Mouse (Mus musculus): ENCODE results near the gene Fam49a. TPM values are rescaled to one million over a fixed set of nuclear protein-coding genes. Genes with fewer than 3 reads are reported as not detected.
A peak's percentile ranks its signal among the peaks of the same experiment; 100 is the strongest.

Fam49a gene
- total RNA-seq, 4 experiments from 2014 or later: 1.2 to 3.4 (median 2.4) TPM

DNA sequence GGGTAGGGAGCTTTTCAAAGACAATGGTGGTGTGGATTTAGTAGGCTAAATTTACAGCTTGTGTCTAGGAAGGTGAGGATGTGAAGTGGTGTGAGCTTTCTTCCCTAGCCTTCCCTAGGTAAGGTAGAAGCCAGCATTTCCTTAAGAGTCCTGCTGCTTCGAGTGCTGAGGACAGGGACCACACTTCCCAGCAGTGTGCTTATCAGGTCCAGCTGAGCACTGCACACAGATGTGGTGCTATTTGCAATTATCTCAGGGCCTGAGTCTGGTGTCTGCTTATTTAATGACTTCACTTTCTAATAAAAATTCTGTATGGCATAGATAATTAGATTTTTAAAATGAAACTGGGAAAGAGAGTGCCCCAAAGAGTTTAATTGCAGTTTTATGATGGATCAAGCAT lies 4.6 kb downstream of the Fam49a start:
- DNase-seq (ENCODE audit: low spot score in 2 of 2): no peak

DNA sequence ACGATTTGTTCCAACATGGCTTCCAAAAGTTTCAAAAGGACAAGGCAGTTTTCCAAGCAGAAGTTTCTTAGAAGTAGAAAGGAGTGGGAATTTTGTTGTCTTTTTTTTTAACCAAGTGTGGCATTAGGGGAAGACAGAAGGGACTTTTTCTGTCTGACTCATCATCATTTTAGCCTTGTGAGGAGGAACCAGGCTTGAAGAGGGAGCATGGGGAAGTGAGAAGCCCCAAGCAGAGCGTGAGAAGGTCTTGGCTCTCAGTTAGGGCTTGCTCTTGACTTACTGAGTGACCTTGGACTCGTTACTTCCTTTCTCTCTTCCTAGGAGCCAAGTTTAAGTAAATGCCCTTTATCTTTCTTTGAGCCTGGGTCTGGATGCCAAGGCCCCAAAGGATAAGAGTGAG lies 8.6 kb downstream of the Fam49a start:
- DNase-seq (ENCODE audit: low spot score in 2 of 2): no peak

DNA sequence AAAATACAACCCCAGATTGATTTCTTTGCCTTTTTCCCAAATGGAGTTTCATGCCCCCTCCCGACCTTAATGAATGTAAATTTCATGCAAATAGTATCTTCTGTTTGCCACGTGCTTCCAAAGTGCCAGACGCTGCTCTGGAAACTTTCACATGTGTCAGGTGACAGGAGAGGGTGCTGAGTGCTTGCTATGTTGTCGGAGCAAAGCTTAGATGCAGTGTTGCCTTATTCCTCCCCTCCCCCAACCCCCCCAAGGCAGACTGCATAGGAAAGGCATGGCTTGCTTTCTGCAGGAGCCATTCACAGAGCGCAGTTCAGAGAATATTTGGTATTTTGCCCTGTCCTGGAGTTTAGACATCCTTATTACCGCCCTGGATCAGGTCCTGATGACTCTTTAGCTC lies 12.2 kb downstream of the Fam49a start:
- no peak for DNase-seq (ENCODE audit: low spot score in 2 of 2)

GRCm38 (mm10) chr12:12275124-12275779 lies 13.3 kb downstream of the Fam49a start:
- DNase-seq (ENCODE audit: low spot score in 2 of 2): no peak

DNA sequence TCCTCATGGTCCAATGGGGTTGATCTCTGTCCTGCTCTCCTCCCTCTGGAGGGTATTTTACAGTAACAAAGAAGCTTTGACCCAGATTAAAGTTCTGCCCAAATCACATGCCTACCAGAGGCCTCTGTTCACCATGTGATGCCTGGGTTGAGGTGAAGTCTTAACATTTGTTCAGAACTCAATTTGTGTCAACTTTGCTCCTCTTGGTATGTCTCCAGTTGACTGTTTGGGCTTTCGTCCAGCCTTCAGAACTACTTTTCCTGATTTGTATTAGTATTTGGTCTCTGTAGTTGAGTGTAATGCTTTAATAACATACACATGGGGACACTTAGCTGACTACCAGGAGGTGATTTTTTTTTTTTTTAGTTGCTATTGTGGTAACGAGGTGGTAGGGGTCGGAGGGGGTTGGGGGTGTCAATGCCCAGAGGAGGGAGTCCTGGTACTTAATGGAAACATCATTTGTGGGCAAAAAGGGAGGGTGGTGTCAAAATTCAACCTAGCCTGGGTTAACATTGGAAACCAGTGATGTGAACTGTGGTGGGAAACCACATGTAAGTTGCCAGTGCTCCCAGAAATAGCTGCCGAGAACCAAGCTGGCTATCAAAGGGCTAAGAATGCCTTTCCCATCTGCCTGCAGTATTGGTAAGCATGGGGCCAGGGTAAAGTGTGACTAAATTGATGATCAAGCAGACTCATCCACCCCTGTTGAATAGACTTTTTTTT lies 16.0 kb downstream of the Fam49a start:
- DNase-seq (ENCODE audit: low spot score in 2 of 2): no peak

DNA sequence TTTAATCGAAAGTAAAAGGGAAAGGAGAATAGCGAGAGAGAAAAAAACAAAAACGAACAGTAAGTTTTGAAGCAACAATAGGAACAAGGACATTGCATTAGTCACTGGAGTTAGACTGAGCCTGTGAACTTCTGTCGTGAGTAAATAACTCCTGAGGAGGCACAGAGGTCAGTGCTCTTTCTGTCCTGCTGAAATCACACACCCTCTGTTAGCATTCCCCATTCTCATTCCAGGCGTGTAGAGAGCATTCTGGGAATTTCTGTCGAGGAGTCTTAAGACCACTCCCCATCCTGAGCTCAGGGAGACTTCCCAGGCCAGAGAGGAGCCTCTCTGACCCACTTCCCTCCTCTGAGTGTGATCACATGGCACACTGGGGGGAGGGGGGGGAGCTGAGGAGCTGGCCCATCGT lies 16.5 kb downstream of the Fam49a start:
- DNase-seq (ENCODE audit: low spot score in 2 of 2): no peak

DNA sequence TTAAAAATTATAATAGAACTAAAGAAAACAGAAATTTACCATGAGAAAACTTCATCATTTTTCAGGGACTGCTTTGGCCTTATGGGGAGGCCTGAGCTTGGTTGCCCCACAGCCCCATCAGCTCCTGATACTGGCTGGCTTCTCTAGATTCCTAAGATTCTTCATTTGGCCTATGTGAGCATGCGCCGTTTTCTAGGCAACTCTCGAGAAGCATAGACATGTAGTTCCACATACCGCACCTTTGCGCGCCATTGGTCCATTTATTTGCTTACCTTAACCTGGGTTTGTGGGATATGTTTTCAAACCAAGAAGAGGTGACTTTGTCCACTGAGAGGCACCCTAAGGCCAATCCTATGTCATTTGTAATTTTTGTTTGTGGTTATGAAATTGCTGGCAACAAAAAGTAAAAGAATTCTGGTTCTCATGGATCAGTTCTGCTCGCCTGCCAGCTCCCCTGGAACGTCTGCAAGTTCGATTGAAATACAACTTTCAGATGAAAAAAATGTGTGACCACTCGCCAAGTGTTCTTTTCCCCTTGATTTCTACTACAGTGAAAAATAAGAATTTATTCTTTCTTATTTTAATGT lies 21.9 kb downstream of the Fam49a start:
- DNase-seq (ENCODE audit: low spot score in 2 of 2): peak; percentile 33 to 56

GRCm38 (mm10) chr12:12284521-12284920 lies 22.6 kb downstream of the Fam49a start:
- peak; percentile 37 to 38 for DNase-seq (ENCODE audit: low spot score in 2 of 2)

DNA sequence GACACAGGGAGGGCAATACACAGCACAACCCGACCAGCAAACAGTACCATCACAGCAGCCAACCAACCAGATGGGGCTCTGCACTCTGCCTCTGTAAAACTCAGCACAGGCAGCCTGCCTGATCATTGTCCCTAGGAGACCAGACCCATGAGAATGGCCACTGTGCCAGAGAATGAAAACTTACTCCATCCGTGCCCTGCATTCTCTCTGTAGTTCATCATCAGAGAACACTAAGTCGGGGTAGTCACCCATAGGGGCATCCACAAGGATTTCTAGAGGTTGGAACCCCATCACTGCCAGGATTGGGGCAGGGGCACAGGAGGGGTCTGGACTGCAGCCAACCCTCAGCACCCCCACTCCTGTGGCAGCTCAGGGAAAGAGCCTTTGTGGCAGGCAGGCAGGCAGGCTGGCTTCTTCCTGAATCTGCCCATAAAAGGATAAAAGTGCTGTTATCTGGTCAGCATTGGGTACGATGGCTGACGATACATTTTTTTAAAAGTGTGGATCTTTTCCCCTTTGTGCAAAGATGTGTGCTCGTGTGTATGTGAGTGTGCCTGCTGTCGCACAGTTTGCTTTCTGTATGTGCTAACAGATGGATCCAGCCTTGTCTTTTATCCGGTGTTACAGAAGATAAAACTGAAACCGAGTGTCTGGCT lies 25.3 kb downstream of the Fam49a start:
- DNase-seq (ENCODE audit: low spot score in 2 of 2): no peak

- no peak for DNase-seq (ENCODE audit: low spot score in 2 of 2)
These were observed 25.8 kb downstream of the Fam49a start for GRCm38 (mm10) chr12:12287787-12288132.

GRCm38 (mm10) chr12:12288586-12288985 lies 26.6 kb downstream of the Fam49a start:
- DNase-seq (ENCODE audit: low spot score in 2 of 2): no peak

DNA sequence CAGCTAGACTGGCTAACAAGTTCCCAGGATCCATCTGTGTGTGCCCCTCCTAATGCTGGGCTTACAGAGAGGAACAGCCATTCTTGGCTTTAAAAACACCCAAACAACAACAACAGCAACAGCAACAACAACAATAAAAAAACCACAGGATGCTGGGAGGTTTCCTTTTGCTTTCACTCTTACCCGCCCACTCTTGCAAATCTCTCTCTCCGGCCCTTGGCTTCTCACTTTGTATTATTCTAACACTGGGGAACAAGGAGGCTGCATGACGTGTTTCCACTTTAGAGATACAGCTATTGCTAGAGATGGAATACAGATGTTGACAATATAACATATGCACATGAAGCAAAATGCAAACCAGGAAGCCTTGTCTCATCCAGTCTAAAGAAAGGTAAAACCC lies 27.7 kb downstream of the Fam49a start:
- DNase-seq (ENCODE audit: low spot score in 2 of 2): no peak

DNA sequence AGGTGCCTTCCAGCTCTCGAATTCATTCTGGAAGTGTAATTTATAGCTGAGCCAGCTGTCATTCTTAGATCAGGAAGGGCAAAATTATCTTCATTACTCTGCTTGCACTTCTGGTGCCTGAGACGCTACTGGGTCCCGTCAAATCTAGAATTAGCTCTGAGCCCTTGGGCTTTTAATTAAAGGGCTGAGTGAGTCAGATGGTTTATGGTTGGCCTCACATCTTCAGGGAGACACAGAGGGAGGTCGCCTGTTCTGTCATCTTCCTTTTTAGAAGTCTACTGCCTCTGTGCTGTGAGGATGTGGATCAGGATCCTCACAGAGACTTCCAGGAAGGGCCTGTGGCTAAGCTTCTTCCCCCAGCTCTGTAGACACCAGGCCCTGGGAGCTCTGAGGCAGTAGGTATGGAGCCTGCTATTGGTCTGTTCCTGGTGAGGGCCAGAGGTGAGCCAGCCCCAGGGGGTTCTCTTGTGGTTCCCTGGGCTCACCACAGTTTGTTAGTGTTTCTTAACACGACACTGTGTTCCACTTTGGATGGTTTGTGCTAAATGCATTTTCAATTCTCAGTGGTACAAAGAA lies 30.2 kb downstream of the Fam49a start:
- DNase-seq (ENCODE audit: low spot score in 2 of 2): no peak

DNA sequence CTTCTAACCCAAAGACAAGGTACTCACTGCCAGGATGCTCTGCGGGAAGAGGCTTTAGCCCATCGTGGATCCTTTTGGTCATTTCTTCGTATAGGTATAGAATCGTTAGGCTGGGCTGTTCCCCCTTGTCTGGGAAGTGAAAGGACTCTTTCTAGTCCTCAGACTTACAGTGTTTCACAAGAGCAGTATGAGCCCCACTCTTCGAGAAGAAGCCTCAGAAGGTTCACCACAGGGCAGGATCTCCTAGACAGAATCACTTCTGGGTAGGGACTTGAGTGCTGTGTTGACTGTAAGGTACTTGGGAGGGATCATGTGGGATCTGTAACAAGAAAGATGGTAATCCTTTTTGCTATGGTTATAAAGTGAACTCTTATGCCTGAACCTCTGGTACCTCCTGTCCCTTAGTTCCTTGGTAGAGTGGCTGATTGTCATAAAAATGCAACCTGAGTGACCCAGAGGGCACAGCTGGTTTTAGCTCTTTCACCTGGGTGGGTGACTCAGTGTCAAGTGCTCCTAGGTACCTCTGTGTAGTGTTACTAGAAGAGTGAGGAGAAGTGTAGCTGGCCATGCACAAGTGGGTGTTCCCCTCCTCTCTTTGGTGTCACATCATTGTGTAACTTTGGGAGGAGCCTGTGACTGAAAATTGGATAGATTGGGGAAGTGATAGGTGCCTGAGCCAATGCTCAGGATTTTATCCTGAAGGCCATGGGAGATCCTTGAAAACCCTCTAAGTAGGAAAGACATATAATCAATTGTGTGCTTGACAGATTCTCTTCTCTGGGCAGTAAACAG lies 32.6 kb downstream of the Fam49a start:
- no peak for DNase-seq (ENCODE audit: low spot score in 2 of 2)

GRCm38 (mm10) chr12:12298451-12298850 lies 36.5 kb downstream of the Fam49a start:
- DNase-seq (ENCODE audit: low spot score in 2 of 2): no peak

DNA sequence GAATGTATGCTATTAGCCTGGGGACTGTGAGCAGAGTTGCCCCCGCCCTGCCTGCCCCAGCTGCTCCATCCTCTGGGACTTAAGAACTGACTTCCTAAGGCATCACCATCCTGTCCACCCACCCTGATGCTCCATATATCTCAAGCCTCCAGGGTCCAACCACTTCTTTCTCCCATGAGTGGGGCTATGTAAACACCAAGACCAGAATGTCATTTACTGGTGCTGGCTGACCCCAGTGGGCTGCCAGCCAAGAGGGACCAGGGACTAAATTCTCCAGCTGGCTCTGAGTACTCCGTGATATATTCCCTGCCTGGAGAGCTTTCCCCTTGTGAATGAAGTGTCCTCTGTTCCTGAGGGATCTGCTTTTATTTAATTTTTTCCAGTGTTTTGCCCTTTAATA lies 37.4 kb downstream of the Fam49a start:
- no peak for DNase-seq (ENCODE audit: low spot score in 2 of 2)

DNA sequence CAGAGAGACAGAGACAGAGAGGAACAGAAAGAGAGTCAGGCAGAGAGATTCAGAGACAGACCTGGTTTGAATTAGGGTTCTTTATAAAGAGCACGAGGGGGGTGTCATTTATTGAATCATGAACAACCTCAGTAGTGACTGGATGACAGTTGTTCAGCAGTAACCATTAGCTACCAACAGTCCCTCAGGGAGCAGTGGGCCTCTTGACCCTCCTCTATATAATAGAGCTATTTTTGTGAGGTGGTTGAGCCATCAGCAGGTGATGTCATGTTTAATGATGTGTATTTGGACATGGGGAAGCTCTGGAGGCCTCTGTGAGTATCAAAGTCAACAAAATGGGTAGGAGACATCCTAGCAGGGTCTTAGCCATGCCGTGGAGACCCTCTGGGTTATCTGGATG lies 39.2 kb downstream of the Fam49a start:
- no peak for DNase-seq (ENCODE audit: low spot score in 2 of 2)

DNA sequence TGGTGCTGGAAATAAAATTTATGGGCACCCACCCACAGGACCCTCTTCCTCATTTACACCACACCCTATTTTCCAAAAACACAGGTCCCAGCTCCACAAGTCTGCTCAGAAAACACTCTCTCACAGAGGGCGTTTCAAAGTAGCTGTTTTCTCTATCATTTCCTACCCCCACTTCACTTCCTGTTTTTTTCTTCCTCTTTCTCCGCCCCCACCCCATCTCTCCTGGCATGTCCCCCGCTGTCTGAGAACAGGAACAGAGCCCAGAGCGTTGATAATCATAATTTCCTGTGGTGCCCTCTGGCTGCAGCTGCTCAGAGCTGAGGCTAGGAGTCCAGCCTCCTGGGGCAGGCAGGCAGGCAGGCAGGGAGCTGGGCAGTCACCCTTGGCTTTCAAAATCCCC lies 39.9 kb downstream of the Fam49a start:
- DNase-seq (ENCODE audit: low spot score in 2 of 2): peak in 1 of 2 experiments; percentile 13

DNA sequence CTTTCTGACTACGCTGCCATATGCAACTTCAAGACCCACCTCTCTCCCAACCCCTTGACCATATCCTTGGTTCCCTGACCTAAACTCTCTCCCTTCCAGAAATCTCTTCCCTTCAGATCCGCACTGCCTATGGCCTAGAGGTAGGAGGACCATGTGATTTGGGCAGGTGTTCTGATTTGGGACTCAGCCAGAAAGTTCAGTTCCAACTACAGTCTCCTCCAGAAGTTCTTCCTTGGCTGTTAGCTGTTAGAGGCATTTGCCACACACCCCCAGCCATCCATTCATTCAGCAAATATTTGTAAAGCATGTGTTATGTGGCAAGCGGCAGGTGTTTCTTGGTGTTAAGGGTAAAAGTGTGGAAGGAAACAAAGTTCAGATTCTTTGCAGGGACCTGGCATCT lies 44.3 kb downstream of the Fam49a start:
- DNase-seq (ENCODE audit: low spot score in 2 of 2): no peak

GRCm38 (mm10) chr12:12306814-12307213 lies 44.9 kb downstream of the Fam49a start:
- DNase-seq (ENCODE audit: low spot score in 2 of 2): no peak

DNA sequence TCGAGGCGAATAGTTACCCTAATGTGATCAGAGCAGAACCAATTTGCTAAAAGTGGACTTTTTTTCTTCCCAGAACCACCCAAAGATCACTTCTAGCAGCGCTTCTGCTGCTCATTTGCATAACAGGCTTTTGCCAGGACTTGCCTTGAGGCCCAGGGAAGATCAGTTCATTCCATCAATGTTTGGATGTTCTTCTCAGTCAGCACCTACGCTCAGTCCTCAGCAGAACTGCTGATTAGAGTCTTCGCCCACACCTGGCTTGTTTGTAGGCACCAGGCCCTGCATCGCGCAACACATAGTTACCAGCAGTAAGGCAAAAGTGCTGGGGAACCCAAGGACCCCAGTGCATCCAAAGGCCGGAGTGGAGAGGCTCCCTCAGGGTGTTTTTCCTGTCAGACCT lies 45.3 kb downstream of the Fam49a start:
- DNase-seq (ENCODE audit: low spot score in 2 of 2): no peak

Data from gastrocnemius, adult 8-10 months (tissue).